Mouse (Mus musculus) mesoderm, embryonic 11.5 days (tissue): Measurements from ENCODE around the gene Spata5.
"Not testable (repeated sequence)": the region's sequence is repeated elsewhere in the genome, so short reads cannot be mapped to it uniquely, and the experiment has no call there.

Experiments used
- DNase-seq: peaks from one replicate; pipeline ENCODE4 v3.0.0-alpha.2; 2012; ENCODE audit warnings: low read depth, low spot score

The Spata5 gene

DNA sequence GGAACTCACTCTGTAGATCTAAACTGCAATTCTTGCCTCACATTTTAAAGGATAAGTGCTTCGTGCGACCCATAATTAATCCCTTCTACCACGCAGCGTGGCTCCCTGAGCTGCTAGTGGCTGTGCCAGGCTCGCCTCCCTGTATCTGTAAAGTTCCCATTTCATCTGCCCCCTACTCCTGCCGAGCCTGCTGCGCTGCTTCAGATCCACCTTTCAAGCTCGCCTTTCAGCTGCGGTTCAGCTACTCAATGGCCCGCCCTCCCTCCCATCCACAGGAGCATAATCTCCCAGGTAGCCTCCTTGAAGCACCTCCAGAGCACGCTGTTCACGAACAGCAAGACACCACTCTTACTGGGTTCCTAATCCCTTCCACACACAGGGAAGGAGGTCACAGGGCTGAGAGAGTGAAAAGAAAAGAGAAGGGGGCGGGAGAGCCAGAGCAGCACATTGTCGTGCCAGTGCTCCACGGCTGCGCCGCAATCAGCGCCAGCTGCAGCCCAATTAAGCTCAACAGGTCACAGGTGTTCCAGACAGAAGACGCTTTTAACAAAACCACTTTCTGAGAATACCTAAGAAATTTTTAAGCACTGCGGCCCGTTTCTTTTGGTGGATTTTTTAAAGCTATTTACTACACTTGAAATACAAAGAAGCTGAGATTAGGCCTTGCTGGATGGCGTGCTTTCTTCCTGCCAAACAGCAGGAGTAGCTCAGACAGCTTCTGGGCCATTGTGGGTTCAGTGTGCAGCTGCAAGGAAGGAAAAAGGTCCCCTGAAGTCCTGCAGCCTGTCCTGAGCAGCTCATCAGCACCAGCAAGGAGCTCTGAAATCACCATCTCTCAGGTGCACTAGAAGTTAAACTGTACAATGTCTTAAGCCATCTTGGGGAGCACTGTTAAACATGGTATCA is 150.2 kb downstream of the Spata5 start:
- DNase-seq: no peak

DNA sequence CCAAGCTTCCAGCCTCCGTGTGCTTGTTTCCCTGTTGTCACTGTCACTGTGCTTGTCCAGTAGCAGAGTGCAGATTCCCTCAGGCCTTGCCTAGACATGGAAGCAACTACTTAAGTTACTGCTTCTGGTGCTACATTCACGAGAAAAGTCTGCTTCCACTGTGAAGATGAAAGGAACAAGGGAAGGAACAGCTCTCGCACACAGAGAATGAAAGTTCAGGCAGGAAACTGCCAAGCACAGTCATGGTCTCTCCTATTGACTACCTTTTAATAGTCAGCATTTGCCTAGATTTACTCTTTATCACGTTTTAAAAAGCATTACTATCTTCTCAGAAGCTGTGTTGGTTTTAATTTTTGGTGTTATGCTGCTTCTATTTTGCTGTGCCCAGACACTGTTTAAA is 151.9 kb downstream of the Spata5 start:
- no peak for DNase-seq

DNA sequence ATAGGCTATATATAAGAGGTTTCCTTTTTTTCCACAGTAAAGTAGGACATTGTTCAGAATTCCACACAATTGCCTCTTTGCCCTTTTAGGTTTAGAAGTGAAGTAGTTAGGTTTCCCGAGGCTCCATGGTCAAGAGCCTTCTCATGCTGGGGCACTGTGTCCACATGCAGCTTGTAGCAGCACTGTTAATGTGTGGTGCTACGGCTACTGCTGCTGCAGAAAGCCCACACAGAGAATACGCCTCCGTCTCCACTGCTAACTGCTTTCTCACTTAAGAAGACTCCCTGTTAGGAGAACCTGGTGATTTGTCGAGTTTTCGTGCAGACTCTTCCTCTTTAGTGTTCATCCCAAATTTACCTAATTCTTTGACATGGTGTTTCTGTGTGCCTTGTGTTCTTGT is 152.4 kb downstream of the Spata5 start:
- DNase-seq: no peak

DNA sequence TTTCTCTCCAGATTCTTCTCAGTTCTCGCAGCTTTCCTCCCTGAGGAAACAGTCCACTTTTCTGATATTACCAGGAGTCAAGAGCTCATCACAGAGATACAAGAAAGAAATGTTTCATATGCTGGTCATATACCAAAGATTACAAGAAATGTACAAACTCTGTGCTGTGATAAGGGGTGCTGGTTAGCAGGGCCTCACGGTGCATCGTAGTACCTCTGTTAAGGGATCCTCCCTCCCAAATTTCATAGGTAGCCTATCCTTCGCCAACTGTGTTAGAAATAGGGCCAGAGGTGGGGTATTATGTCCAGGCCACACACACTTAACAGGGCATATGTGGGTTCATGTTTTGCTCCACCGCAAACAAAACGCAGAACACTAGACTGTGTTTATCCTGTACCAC is 157.1 kb downstream of the Spata5 start:
- DNase-seq: no peak

DNA sequence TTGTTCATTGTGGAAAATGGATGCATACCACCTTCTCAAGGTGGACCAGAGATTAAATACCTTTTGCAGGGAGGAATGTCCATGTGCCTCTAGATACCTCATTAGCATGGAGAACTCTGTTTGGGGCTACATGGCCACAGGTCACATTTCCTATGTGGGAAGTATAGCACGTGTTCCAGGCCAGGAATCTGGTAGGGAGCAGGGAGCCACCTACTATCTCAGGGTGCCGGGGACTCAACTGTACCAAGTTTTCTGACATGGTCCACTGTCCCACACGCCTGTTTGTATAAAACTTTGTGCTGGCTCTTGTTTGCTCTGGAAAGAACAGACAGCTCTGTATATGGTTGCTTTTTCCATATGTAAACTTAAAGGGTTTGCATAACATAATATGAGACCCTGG is 158.0 kb downstream of the Spata5 start:
- DNase-seq: no peak

DNA sequence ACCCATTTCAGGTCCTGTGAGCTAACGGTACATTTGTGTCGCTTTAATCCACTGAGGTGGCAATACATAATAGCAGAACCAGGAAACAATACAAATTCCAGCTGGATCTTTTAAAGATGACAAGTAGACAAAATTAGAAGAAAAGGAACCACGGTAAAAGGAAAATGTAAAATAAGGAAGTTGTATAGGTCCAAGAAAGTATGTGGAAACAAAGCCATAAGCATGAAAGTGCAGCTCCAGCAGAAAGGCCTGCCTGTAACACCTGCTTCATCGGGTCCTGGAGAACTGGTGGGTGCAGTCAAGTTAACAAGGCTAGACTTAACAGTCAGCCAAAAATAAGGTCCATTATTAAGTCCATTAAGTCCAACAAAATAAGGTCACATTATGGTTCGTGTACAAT is 164.9 kb downstream of the Spata5 start:
- no peak for DNase-seq

DNA sequence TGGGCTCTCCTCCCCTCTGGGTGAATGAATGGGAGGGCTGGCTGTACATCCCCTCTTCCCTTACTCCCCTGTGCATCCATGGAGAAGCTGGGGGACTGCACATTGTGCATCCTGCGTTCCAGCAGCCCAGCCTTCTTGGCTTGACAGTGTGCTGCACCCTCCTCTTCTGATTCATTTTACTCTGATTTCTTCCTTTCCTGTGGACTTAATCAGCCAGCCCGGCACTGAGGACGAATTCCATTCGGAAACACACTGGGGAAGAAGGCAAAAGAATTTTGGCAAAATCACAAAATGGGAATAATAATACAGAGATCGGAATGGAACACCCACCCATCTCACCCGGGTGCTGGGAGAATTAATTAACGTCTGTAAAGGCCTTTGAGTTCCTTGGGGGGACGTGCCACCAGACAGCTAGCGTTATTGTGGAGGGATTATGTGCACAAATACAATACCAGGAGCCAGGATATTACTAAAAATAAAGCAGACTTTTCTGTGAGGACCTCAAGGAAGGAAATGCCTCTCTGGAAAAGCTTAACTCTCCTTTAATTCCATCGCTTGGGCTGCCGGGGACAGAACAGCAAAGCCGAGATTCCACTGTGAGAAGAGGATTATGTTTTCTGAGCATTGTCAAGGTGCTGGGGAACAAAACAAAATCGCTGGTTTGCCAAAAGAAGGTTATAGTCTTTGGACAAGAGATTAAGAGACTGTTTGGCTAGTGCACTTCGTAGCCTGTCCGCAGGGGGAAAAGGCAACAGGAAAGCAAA is 166.5 kb downstream of the Spata5 start:
- DNase-seq: no peak

DNA sequence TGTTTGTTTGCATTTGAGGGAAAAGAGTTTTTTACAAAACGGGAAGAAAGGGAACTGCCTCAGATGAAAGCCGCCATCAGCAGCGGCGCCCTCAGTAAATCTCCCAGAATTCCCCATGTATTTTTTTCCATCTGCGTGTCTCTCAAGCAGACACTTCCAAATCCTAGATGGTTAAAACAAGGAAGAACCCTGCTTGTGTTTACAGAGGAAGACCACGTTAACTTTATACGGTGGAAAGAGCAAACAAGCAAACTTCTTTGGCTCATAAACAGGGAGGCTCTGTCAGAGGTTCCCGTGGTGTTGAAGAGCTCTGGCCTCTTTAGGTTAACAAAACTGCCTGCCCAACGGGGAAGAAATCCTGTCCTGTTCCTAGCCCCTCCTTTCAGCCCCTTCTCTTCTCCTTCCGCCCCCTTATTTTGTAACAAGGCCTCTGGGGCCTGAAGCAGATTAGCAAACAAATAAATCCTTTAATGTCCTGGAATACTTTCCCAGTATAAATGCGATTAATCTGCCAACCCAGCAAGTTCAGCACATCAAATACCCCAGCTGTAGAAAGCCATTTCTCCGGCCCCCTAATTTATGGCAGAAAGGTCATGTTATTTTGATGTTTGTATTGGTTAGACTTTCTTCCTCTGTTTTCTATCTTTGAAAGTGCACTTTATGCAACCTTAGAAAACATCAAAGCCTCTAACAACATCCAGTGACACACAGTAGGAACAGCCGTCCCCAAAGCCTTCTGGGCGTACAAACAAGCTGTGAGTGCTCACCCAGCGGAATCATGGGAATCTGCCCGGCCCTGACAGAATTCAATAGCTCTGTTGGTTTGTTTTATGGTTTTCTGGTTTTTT is 167.3 kb downstream of the Spata5 start:
- no peak for DNase-seq

DNA sequence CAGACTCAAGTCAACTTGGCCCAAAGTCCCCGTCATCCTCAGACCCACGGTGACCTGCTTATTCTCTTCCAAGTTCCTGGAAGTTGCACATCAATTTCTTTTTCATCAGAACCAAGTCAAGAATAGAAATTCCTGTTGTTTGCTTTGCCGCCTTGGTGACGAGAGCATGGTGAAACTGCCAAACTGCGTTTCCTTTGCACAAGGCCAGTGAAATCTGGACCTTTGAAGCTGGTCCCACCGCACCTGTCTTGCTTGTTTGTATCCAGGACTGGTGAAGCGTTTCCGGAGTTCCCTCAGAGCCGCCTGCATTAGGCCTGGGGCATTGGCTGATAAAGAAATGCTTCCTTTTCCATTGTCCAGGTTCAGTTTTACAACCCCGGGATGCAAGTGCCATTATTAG is 176.0 kb downstream of the Spata5 start:
- DNase-seq: no peak

DNA sequence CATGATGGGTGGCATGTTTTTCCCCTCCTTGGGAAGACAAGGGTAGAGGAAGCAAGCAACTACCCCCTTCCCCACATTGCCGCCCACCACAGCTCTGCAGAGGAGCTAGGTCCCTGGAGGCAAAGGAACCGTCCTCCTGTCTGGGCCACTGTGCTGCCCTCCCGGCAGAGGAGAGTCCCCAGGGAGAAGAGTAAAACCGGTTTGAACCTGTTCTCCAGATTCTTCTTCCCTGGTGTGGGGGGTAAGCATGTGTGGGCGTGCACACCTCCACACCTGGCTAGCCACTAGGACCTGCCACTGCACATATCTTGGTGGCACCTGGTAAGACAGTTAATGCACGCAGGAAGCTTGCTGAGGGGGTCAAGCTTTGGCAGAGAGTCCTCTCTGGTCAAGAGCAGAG is 176.8 kb downstream of the Spata5 start:
- DNase-seq: no peak

DNA sequence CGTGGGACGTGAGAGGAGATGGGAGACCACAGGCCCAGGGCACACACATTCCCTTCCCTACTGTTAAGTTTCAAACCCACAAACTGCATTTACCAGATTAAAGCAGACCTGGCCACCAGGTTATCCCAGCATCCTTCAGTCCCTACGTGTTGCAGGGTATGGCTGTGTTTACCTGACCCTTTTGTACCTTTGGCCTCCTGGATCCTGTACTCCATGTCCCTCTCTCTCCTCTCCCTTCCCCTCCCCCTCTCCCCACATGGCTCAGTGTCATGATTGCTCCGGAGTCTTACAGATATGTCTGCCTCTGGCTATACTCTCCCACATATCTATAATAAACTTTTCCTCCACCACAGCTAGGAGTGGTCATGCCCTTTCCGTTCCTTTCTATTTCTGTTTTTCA is 177.5 kb downstream of the Spata5 start:
- no peak for DNase-seq

DNA sequence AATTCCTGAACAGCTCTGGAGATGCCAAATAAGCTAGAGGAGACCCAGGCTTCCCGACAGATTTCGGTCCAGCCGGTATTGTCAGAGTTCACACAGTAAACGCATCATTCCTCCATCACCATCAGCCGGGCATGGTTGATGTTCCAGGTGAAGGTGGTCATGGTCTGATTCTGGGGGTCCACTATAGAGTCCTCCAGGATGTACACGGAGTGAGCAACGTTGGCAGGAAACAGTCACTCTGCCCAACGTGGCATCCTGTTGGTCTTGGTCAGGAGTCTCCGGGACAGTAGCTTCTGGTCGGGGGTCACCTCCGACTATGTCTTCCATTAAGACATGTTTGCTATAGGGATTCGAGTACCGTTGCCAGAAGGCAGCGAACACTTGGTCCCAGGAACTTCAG is 179.9 kb downstream of the Spata5 start:
- not testable (repeated sequence) for DNase-seq

DNA sequence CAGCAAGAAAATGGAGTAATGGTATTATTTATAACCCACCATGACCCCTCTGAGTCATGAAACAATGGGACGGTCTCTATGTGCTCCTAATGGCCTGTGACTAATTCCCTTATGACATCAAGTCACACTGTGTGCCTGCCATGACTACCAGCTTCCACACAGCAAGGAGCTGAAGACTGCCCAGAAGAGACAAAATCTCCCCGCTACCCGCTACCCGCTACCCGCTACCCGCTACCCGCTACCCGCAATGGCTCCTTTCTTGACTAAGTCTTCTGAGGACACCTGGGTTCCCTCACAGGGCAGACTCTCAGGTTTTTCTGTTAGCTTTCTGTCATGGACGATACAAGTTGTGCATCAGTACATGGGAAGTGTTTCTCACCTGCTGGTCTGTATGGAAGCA is 182.7 kb downstream of the Spata5 start:
- no peak for DNase-seq

DNA sequence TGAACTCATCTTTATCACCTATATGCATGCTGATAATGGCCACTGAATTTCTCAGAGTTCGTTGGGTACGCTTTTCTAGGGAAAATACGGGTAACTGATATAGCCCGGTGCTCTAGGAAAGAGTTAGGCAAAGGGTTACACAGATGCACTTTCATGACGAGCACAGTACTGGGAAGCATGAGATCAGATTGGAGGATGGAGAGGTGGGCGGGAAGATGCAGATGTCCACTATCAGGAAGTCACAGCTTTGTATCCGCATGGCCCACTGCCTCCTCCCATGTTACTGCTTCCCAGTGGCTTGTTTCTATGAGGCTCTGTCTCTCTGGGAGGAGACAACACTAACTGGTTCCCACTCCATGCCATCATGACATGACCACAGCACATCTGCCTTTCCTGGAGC is 183.2 kb downstream of the Spata5 start:
- no peak for DNase-seq

DNA sequence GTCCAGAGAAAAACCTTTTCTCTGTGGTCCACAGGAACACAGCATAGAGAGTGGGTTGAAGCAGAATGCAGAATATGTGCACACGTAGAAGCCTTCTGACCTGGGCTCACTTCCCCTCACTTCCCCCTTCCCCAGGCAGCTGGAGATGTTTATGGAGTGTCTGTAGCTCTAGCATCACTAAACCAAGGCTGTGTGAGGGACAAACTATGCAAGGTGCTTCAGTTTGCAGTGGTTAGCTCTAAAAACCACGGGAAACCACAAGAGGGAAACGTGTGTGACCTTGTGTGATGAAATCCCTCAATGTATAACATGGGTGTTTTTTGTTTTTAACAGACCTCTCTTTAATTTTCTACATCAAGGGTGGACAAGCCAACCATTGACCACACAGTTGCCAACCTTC is 183.8 kb downstream of the Spata5 start:
- DNase-seq: no peak

DNA sequence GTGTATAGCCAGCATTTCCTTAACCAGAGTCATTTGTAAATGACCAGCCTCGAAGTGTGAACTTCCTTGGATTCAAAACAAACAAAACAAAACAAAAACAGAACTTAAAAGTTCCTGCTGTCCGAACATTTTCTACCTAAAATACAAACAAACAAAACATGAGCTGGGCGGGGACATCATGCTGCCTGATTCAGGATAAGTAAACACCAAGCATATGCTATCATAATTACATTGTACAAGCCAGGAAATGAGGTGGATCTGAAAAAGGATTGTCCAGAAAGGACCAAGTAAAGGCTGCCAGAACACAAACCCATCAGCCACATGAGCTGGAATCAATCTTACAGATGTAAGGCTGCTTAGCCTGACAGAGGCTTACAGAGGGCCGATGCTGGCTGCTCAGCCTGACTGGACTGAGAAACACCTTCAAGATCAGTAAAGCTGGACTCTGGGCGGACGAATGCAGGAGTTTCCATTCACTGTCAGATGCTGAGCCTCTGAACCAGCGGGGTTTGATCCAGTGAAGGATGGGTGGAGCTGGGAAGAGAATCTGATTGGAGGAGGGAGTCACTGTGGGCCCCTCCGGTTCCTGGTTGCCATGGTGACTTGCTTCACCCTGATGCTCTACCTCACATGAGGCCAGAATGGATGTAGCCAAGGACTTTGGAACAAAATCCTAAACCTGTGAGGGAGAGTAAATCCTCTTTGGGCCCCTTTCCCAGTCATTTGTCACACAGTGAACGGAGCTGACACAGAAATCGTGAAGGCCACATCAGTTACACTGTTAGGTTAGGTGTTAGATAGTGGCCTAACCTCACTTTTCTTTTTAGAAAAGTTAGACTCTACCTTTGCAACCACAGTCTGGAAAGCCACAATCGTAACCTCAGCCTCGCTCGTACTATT is 185.5 kb downstream of the Spata5 start:
- no peak for DNase-seq

DNA sequence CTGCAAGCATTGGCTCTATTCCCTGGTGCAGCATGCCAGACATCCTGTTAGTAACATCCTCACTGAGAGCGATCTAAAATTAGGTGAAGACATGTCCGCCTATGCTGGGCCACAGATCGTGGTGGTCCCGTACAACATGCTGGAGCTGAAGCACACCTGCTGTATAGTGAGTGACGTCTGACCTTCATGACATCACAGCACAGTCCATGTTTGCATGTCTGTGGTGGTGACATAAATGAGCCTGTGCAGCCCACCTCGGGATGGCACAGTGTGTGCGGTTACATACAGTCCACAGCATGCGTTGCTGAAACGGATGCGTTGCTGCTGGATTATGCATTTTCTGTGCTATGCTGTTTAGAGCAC is 186.2 kb downstream of the Spata5 start:
- no peak for DNase-seq

DNA sequence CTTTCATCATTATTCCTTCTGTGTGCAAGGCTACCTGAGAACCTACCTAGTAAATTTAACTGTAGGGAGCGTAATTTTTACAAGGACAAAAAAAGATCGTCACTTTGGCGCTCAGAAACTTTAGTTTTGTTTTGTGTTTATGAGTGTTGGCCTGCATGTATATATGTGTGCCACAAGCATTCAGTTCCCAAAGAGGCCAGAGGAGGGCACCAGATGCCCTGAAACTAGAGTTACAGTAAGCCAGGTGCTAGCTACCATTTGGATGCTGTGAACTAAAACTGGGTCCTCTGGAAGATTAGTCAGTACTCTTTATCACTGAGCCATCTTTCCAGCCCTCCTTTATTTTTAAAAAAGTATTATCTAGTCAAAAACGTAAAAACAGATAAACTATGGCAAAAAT is 189.2 kb downstream of the Spata5 start:
- DNase-seq: no peak

DNA sequence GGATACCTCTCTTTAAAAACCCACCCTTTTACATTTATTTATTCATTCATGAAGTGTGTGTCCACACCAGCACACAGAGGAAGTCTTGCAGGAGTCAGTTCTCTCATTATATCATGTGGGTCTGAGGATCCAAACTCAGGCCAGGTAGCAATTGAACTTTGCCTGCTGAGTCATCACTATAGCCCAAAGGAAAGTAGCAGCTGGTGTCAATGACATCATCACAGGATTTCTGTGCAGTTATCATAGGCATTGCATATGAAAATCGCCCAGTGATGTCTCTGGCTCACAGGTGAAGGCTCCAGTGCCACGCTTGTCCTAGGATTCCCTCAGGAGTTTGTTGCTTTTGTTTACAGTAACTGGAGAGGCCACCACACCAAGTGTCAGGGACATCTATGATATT is 191.0 kb downstream of the Spata5 start:
- no peak for DNase-seq

DNA sequence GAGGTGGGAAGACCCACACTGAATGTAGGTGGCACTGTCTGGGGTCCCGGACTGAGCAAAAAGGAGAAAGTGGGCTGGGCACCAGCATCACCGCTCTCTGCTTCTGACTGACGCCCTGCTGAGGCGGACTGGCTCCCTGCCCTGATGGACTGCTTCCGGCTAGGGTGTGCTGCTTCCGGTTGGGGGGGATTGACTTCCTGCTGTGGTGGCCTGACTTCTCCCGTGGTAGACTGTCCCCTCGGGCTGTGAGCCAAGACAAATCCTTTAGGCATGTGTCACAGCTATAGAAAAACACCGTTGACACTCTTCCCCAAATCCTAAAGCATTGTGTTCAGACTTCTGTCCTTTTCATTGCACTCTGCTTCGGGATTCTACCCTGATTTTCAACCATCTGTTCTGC is 194.0 kb downstream of the Spata5 start:
- DNase-seq: no peak
